Mouse (Mus musculus): ENCODE data around the gene Noto.

Noto gene

GRCm38 (mm10) chr6:85423836-85424379, at the start of gene Noto:
TSS of gene Noto (plus strand) at chr6:85423886.
- no peak for DNase-seq

- peak; percentile 50 for DNase-seq
These were observed 49.5 kb upstream of the Noto start, which contains the start of gene Rab11fip5 for GRCm38 (mm10) chr6:85373951-85374733. TSS of gene Rab11fip5 (minus strand) at chr6:85374634.

GRCm38 (mm10) chr6:85374734-85375114, 49.0 kb upstream of the Noto start:
- DNase-seq = peak; percentile 98

GRCm38 (mm10) chr6:85377066-85377734, 46.5 kb upstream of the Noto start:
- no peak for DNase-seq

- no peak for DNase-seq
These were observed 45.8 kb upstream of the Noto start for GRCm38 (mm10) chr6:85377876-85378275.

- peak; percentile 53 for DNase-seq
These were observed 45.1 kb upstream of the Noto start for GRCm38 (mm10) chr6:85378629-85379028.

GRCm38 (mm10) chr6:85380201-85380900, 43.3 kb upstream of the Noto start:
- DNase-seq = peak; percentile 94

GRCm38 (mm10) chr6:85380901-85381647, 42.6 kb upstream of the Noto start:
- DNase-seq = peak; percentile 29

- DNase-seq = no peak
These were observed 42.1 kb upstream of the Noto start for GRCm38 (mm10) chr6:85381648-85382020.

GRCm38 (mm10) chr6:85382791-85383190, 40.9 kb upstream of the Noto start:
- DNase-seq = no peak

- DNase-seq = no peak
These were observed 35.1 kb upstream of the Noto start for GRCm38 (mm10) chr6:85388608-85389007.

GRCm38 (mm10) chr6:85391803-85392202, 31.9 kb upstream of the Noto start:
- peak; percentile 89 for DNase-seq

GRCm38 (mm10) chr6:85395360-85395759, 28.3 kb upstream of the Noto start:
- no peak for DNase-seq

GRCm38 (mm10) chr6:85397165-85397564, 26.5 kb upstream of the Noto start:
- DNase-seq = peak; percentile 79

- peak; percentile 74 for DNase-seq
These were observed 24.0 kb upstream of the Noto start for GRCm38 (mm10) chr6:85399715-85400114.

GRCm38 (mm10) chr6:85402613-85403012, 21.1 kb upstream of the Noto start:
- DNase-seq = no peak

GRCm38 (mm10) chr6:85403039-85403438, 20.6 kb upstream of the Noto start:
- no peak for DNase-seq

GRCm38 (mm10) chr6:85409003-85409402, 14.7 kb upstream of the Noto start:
- DNase-seq = no peak

- DNase-seq = peak; percentile 54
These were observed 12.9 kb upstream of the Noto start for GRCm38 (mm10) chr6:85410771-85411273.

GRCm38 (mm10) chr6:85415829-85416228, 7.9 kb upstream of the Noto start:
- DNase-seq = no peak

GRCm38 (mm10) chr6:85419150-85419549, 4.5 kb upstream of the Noto start:
- no peak for DNase-seq

- DNase-seq = no peak
These were observed 7.7 kb downstream of the Noto start for GRCm38 (mm10) chr6:85431274-85431841.

All from kidney, adult 9 months (tissue).